Mouse (Mus musculus) liver, adult 2 months (tissue): Measurements from ENCODE around the gene Ibsp. TPM values are rescaled to one million over a fixed set of nuclear protein-coding genes. Genes with fewer than 3 reads are reported as not detected.
A peak's percentile ranks its signal among the peaks of the same experiment; 100 is the strongest.

Source experiments
- DNase-seq: peaks from one replicate; pipeline ENCODE4 v3.0.0-alpha.2; 2011; ENCODE audit warnings: low read depth, low spot score; ENCODE audit errors: extremely low read depth
- H3K27ac ChIP-seq: fragments of 200-500 bp; replicated peaks from 2 replicates; pipeline ENCODE4 v1.5.1; 2012; ENCODE audit warnings: low read depth, mild to moderate bottlenecking, control low read depth, inconsistent platforms, low read length; ENCODE audit not compliant: insufficient read depth
- H3K27me3 ChIP-seq: fragments of 200-500 bp; 2 replicates; pipeline ENCODE4 v1.6.1; 2012; ENCODE audit warnings: mild to moderate bottlenecking, moderate library complexity, low read length, inconsistent platforms; ENCODE audit not compliant: control insufficient read depth, insufficient read depth
- H3K36me3 ChIP-seq: fragments of 200-500 bp; 2 replicates; pipeline ENCODE4 v1.6.1; 2012; ENCODE audit warnings: low read length, inconsistent platforms; ENCODE audit not compliant: control insufficient read depth, insufficient read depth
- H3K4me1 ChIP-seq: fragments of 200-500 bp; 2 replicates; pipeline ENCODE4 v1.6.1; 2011; ENCODE audit warnings: low read length; ENCODE audit not compliant: control insufficient read depth, insufficient read depth
- H3K4me3 ChIP-seq: fragments of 200-500 bp; 2 replicates; pipeline ENCODE4 v1.5.1; 2011; ENCODE audit warnings: low read depth, mild to moderate bottlenecking, control low read depth, low read length, moderate library complexity; ENCODE audit not compliant: insufficient read depth
- H3K79me2 ChIP-seq: fragments of 200-500 bp; 2 replicates; pipeline ENCODE4 v1.6.1; 2012; ENCODE audit warnings: inconsistent platforms, mild to moderate bottlenecking, low read length, moderate library complexity; ENCODE audit not compliant: control insufficient read depth, insufficient read depth
- H3K9ac ChIP-seq: fragments of 200-500 bp; 2 replicates; pipeline ENCODE4 v1.6.1; 2012; ENCODE audit warnings: low read depth, mild to moderate bottlenecking, control low read depth, inconsistent platforms, low read length
- CTCF ChIP-seq: fragments of 200-500 bp; IDR thresholded peaks from 2 replicates; pipeline ENCODE4 v1.5.1; 2011; ENCODE audit warnings: low read depth, low read length, control low read depth
- POLR2A ChIP-seq: fragments of 200-500 bp; IDR thresholded peaks from 2 replicates; pipeline ENCODE4 v1.6.1; 2011; ENCODE audit warnings: low read length, control low read depth; ENCODE audit not compliant: insufficient read depth; ENCODE audit errors: extremely low read depth
- WGBS: fragments of 180-500 bp; shearing (Covaris S2); methylation state at CpG from one replicate; pipeline ENCODE4 v1.1.7; 2018; 5-methylcytosine and 5-hydroxymethylcytosine counted together
- polyA plus RNA-seq: library from polyadenylated mRNA; depleted of rRNA; stranded (reverse); fragments of >200 nt; gene quantifications from 2 replicates; pipeline ENCODE4 v1.2.3, GENCODE M21; 2012
- total RNA-seq: library from RNA; depleted of rRNA; stranded (reverse); fragments of >200 nt; gene quantifications from 2 replicates; pipeline ENCODE4 v1.2.3, GENCODE M21; 2014

Ibsp gene
- total and polyA plus RNA-seq, 2 experiments, result not detected

- Histone ChIP-seq H3K9ac (no peak overlapping the region), H3K27ac (no peak overlapping the region), H3K27me3 (no peaks in the 10 kb centered on the region), H3K79me2 (no peaks in the 10 kb centered on the region), H3K4me3 (no peak overlapping the region), H3K36me3 (no peaks in the 10 kb centered on the region), H3K4me1 (peaks cover 5% of the 10 kb centered on the region; the same call in 1 of the 2 replicates)
- 74% methylated on average over 9 of the region's 9 CpGs for WGBS
- no peak for TF ChIP-seq POLR2A
- peak; percentile 62 for TF ChIP-seq CTCF
- DNase-seq, result peak; percentile 24
Observed at GRCm38 (mm10) chr5:104344526-104345240, 45.7 kb downstream of the Ibsp start.

- Histone ChIP-seq H3K27me3 (no peaks in the 10 kb centered on the region), H3K27ac (no peak overlapping the region), H3K4me3 (no peak overlapping the region), H3K4me1 (peaks cover 5% of the 10 kb centered on the region; the same call in 1 of the 2 replicates), H3K79me2 (no peaks in the 10 kb centered on the region), H3K9ac (no peak overlapping the region), H3K36me3 (no peaks in the 10 kb centered on the region)
- TF ChIP-seq CTCF (no peak), POLR2A (no peak)
- DNase-seq, result peak; percentile 79
- 37% methylated on average over 6 of the region's 6 CpGs for WGBS
Observed at GRCm38 (mm10) chr5:104345241-104345630, 46.3 kb downstream of the Ibsp start.

DNA sequence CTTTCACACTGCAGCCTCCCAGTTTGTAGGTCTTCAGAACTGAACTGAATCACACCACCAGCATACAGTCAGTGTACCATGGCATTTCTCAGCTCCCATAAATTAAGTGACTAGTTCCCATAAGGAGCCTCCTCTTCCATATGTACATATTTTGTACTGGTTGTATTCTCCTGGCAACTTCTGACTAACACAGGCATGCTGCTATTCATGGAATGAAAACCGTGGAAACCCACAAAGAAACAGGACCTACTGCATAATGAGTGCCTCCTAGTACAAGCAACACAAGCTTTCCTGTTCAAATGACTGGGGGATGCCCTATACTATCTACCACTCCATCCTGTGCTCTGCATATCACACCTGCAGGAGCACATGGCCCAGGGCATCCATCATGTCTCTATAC is 52.1 kb downstream of the Ibsp start:
- no peak overlapping the region for H3K4me3 ChIP-seq
- no peaks in the 10 kb centered on the region for H3K4me1 ChIP-seq
- H3K27me3 ChIP-seq, result no peaks in the 10 kb centered on the region
- H3K27ac ChIP-seq, result no peak overlapping the region
- no peaks in the 10 kb centered on the region for H3K36me3 ChIP-seq
- TF ChIP-seq POLR2A, result no peak
- TF ChIP-seq CTCF, result no peak
- H3K9ac ChIP-seq, result no peak overlapping the region
- WGBS, result 73% methylated on average over 1 of the region's 1 CpGs
- no peak for DNase-seq
- H3K79me2 ChIP-seq, result no peaks in the 10 kb centered on the region

- no peaks in the 10 kb centered on the region for H3K27me3 ChIP-seq
- no peaks in the 10 kb centered on the region for H3K36me3 ChIP-seq
- H3K9ac ChIP-seq, result no peak overlapping the region
- no peak overlapping the region for H3K4me3 ChIP-seq
- H3K79me2 ChIP-seq, result no peaks in the 10 kb centered on the region
- no peaks in the 10 kb centered on the region for H3K4me1 ChIP-seq
- no peak overlapping the region for H3K27ac ChIP-seq
- no peak for DNase-seq
- 52% methylated on average over 5 of the region's 5 CpGs for WGBS
- no peak for TF ChIP-seq POLR2A
Observed at GRCm38 (mm10) chr5:104351874-104352273, 52.9 kb downstream of the Ibsp start.

- no peak for DNase-seq
- WGBS, result 73% methylated on average over 5 of the region's 5 CpGs
- Histone ChIP-seq H3K27ac (no peak overlapping the region), H3K27me3 (no peaks in the 10 kb centered on the region), H3K9ac (no peak overlapping the region), H3K4me1 (no peaks in the 10 kb centered on the region), H3K4me3 (no peak overlapping the region), H3K79me2 (no peaks in the 10 kb centered on the region), H3K36me3 (no peaks in the 10 kb centered on the region)
- TF ChIP-seq POLR2A, result no peak
- TF ChIP-seq CTCF, result no peak
Observed at GRCm38 (mm10) chr5:104357575-104357974, 58.6 kb downstream of the Ibsp start.

- Histone ChIP-seq H3K27ac (no peak overlapping the region), H3K9ac (no peak overlapping the region), H3K27me3 (no peaks in the 10 kb centered on the region), H3K36me3 (no peaks in the 10 kb centered on the region), H3K4me3 (no peak overlapping the region), H3K4me1 (no peaks in the 10 kb centered on the region), H3K79me2 (no peaks in the 10 kb centered on the region)
- no peak for DNase-seq
- TF ChIP-seq CTCF, result no peak
- no peak for TF ChIP-seq POLR2A
- 62% methylated on average over 7 of the region's 7 CpGs for WGBS
Observed at GRCm38 (mm10) chr5:104358592-104358991, 59.6 kb downstream of the Ibsp start.
